Mouse (Mus musculus): ENCODE data around the gene Rprd2.

Gene Rprd2

DNA sequence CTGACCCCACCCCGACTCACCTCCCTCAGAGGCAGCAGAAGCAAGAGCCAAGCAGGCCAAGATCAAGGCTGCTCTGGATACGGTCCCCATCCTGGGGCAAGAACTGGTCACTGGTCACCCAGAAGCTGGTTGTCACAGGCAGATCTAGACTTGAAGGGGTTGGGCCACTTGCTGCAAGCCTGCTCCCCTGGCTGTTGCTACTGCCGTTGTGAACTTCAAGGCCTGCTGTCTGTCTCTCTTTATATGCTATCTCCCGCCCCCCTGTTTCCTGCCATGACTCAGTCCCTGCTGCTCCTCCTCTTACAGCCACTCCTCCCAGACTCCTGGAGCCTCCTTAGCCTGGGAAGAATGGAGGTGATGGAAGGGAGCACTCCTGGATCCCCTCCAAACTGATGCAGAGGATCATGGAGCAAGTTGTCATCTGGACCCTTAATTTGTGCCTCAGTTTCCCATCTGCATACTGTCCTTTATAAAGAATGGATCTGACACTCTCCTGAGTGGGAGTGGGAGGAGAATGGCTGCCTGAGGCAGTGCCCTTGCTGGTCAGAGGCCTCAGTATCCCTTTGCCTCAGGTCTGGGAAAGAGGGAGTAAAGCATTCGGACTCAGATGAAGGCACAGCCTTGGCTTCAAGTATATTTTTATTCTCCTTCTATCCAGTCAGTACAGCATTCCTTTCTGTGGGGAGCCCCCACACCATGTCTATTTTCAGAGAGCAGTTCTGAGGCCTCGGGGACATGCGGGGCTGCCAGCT is 79.1 kb downstream of the Rprd2 start, which contains the start of gene Ecm1:
Ecm1 (minus strand) TSS at position 217 of the 752 bp plus-strand sequence.
- DNase-seq (ENCODE audit: extremely low spot score, low spot score) = no peak

DNA sequence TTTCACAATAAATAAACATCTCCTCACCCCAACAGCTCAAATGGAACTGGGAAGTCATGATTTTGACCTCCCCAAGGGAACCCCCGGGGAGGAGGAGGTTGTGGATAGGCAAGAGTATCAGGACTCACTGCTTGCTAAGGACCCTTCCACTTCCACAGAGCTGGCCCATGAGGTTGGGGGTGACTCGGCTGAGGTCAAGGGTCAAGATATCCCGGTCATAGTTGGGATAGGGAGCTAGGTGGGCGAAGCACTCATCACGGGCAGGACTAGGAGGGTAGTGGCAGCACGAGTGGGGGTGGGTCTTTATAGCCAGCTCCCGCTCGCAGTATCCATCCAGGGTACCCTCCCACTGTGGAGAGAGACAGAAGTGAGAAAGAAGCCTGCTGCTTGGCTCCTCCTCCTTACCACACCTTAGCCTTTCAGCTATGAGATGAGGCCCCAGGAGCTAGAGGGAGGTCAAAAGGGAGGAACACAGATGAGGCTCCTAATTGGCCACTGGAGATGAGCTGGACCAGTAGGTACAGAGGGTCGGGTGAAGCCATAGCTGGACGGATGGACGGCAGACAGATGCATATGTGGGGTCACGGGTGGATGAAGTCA is 83.5 kb downstream of the Rprd2 start:
- no peak for DNase-seq (ENCODE audit: extremely low spot score, low spot score)

GRCm38 (mm10) chr3:95734092-95734702 is 84.5 kb downstream of the Rprd2 start:
- no peak for DNase-seq (ENCODE audit: extremely low spot score, low spot score)

GRCm38 (mm10) chr3:95732744-95733521 is 85.7 kb downstream of the Rprd2 start:
- no peak for DNase-seq (ENCODE audit: extremely low spot score, low spot score)

GRCm38 (mm10) chr3:95732297-95732696 is 86.4 kb downstream of the Rprd2 start:
- DNase-seq (ENCODE audit: extremely low spot score, low spot score) = no peak

GRCm38 (mm10) chr3:95731802-95732201 is 86.9 kb downstream of the Rprd2 start:
- no peak for DNase-seq (ENCODE audit: extremely low spot score, low spot score)

GRCm38 (mm10) chr3:95730431-95730830 is 88.2 kb downstream of the Rprd2 start:
- peak; percentile 40 for DNase-seq (ENCODE audit: extremely low spot score, low spot score)

DNA sequence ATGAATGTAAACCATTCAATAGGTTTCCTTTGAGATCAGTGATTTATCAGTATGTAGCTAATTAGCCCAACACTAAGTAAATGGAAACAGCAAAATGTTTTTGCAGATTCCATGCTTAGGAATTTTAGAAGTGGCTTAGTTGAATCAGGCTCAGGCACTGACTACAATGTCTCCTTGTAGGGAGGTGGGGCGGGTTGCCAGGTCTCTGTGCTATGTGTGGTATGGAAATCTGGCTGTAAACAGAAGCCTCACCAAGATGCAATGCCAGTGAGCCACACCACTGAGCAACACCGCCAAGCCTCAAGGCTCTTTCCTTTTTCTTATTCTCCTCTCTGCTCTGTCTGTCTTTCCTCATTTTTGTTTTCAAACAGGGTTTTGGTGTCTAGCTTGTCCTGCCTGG is 89.8 kb downstream of the Rprd2 start:
- DNase-seq (ENCODE audit: extremely low spot score, low spot score) = no peak

GRCm38 (mm10) chr3:95726696-95727358 is 91.8 kb downstream of the Rprd2 start:
- no peak for DNase-seq (ENCODE audit: extremely low spot score, low spot score)

- DNase-seq (ENCODE audit: extremely low spot score, low spot score) = no peak
Observed at GRCm38 (mm10) chr3:95725863-95726262, 92.8 kb downstream of the Rprd2 start.

- DNase-seq (ENCODE audit: extremely low spot score, low spot score) = no peak
Observed at GRCm38 (mm10) chr3:95722386-95722785, 96.3 kb downstream of the Rprd2 start.

DNA sequence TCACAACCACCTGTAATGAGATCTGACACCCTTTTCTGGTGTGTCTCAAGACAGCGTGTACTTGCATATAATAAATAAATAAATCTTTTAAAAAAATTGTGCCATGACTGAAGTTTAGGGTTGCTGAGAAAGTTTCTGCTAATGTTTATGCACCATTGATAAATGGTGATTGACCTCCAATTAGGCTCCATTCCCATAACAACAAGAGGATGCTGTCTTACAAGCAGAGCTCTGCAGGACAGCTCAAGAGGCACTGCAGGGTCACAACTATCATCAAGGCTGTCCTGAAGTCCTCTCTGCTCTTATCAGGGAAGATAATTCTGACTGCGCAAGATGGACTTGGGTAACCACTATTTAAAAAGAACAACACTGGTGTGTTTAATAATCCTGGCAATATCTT is 100.5 kb downstream of the Rprd2 start:
- DNase-seq (ENCODE audit: extremely low spot score, low spot score) = no peak

- DNase-seq (ENCODE audit: extremely low spot score, low spot score) = no peak
Observed at GRCm38 (mm10) chr3:95716075-95716474, 102.6 kb downstream of the Rprd2 start.

Data from neural tube, embryonic 10.5 days (tissue).